Mouse (Mus musculus) urinary bladder, adult 18-20 months (tissue): ENCODE measurements around the gene Gca.

Source experiments
- DNase-seq, 2 experiments: peaks; one replicate each; pipeline ENCODE4 v3.0.0; 2022; ENCODE audit warnings: low spot score in 2 of 2, mixed read lengths in 2 of 2

Gca gene

GRCm38 (mm10) chr2:62664135-62664670 is at the start of gene Gca:
TSS of gene Gca (plus strand) at chr2:62664285.
- peak; percentile 58 to 70 for DNase-seq

- no peak for DNase-seq
Observed at GRCm38 (mm10) chr2:62618934-62619341, 45.1 kb upstream of the Gca start.

GRCm38 (mm10) chr2:62619679-62620078 is 44.4 kb upstream of the Gca start:
- DNase-seq = no peak

GRCm38 (mm10) chr2:62623024-62623441 is 41.1 kb upstream of the Gca start:
- DNase-seq = no peak

GRCm38 (mm10) chr2:62627728-62628127 is 36.4 kb upstream of the Gca start:
- no peak for DNase-seq

- no peak for DNase-seq
Observed at GRCm38 (mm10) chr2:62628356-62628755, 35.7 kb upstream of the Gca start.

- DNase-seq = no peak
Observed at GRCm38 (mm10) chr2:62630446-62630845, 33.6 kb upstream of the Gca start.

- no peak for DNase-seq
Observed at GRCm38 (mm10) chr2:62639869-62640268, 24.2 kb upstream of the Gca start.

GRCm38 (mm10) chr2:62643405-62644305 is 20.4 kb upstream of the Gca start:
- no peak for DNase-seq

- DNase-seq = no peak
Observed at GRCm38 (mm10) chr2:62644891-62645290, 19.2 kb upstream of the Gca start.

GRCm38 (mm10) chr2:62645475-62645874 is 18.6 kb upstream of the Gca start:
- DNase-seq = no peak

- peak; percentile 34 to 57 for DNase-seq
Observed at GRCm38 (mm10) chr2:62646014-62646645, 18.0 kb upstream of the Gca start, which contains the start of gene Ifih1. TSS of gene Ifih1 (minus strand) at chr2:62646255.

- DNase-seq = no peak
Observed at GRCm38 (mm10) chr2:62646671-62647289, 17.3 kb upstream of the Gca start.

GRCm38 (mm10) chr2:62651890-62652289 is 12.2 kb upstream of the Gca start:
- DNase-seq = no peak

GRCm38 (mm10) chr2:62652466-62652865 is 11.6 kb upstream of the Gca start:
- no peak for DNase-seq

GRCm38 (mm10) chr2:62654519-62655338 is 9.4 kb upstream of the Gca start:
- no peak for DNase-seq

- no peak for DNase-seq
Observed at GRCm38 (mm10) chr2:62656072-62656471, 8.0 kb upstream of the Gca start.

- DNase-seq = no peak
Observed at GRCm38 (mm10) chr2:62660565-62660964, 3.5 kb upstream of the Gca start.

- DNase-seq = no peak
Observed at GRCm38 (mm10) chr2:62662560-62662959, 1.5 kb upstream of the Gca start.

- DNase-seq = no peak
Observed at GRCm38 (mm10) chr2:62664839-62665238, 754 bp downstream of the Gca start.

- no peak for DNase-seq
Observed at GRCm38 (mm10) chr2:62665536-62665935, 1.5 kb downstream of the Gca start.
